Mouse (Mus musculus): ENCODE measurements around the gene Pkig.

Gene Pkig

DNA sequence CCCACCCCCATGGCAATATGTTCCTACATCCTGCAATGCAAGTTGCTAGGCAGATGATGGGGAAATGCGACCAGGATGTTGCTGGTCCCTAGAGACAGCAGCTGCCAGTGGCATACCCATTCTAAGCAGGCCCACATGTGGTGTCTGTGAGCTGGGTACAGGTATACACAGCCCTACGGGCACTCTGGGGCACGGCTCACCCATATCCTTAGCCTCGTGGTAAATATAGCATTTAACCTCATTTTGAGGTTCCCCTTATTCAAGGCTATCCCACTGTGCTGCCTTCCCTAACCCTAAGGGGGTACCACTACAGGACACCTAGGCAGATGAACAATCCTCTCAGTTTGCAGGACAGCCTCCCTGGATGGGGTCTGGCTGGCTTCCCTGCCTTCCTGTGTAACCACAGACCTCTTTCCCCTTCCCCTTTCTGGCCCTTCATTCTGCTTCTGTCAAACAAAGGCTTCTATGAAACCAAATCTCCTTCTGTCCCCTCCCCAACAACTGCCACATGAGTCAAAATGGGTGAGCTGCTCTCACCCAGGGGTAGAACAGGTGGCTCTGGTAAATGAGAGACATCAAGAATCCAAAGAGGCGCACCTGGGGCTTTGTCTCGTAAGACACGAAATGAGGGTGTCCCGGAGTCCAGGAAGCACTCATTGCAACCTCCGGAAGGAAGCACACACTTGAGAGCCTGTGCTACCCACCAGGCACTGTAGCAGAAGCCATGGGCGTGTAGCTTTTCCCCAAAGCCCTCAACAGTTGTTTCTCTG lies 86.8 kb downstream of the Pkig start:
- no peak for DNase-seq (ENCODE audit: inconsistent age in 2 of 2, low spot score in 1 of 2)

DNA sequence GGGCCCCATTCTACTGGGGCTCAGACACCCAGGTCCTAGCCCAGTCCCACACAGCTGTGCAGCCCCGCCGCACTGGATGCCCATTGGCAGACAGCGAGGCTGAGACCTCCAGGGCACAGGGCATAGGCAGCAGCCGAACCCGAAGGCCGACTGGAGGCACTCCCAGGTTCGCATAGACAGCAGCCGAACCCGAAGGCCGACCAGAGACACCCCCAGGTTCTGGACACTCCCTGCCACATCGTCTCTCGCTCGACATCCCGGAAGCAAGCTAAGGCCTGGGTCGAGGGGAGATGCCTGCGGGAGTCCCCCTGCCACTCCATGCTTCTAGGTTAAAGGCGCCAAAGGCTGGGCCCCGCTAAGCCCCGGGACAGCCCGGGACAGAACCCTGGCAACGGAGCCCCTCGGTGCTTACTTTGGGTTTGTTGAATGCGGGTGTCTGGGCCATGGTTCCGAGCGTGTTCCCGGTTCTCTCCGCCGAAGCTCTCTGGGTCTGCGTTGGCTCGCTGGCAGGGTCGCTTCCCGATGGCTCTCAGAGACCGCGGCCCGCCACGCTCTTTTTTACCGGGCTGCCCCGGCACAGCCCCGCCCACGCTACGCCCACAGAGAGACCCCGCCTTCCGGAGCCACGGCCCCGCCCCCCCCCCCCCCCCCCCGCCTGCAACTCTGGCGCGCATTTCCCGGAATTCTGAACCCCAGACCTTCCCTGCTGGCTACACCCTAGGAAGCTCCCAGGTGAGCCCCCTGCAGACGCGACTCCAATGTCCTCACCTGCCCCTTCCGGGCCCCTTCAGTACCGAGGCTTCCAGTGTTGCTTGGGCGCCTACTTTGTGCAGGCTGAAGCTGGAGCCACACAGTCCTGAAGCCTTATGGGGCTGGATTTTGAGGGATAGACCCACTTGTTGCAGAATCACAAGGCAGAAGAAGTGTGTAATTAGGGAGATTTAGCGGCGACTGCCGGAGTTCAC lies 91.7 kb downstream of the Pkig start, which contains the start of gene Ada:
Gene Ada, minus strand, starts transcription at position 593 of the 965 bp plus-strand sequence.
- peak; percentile 67 to 81 for DNase-seq (ENCODE audit: inconsistent age in 2 of 2, low spot score in 1 of 2)

DNA sequence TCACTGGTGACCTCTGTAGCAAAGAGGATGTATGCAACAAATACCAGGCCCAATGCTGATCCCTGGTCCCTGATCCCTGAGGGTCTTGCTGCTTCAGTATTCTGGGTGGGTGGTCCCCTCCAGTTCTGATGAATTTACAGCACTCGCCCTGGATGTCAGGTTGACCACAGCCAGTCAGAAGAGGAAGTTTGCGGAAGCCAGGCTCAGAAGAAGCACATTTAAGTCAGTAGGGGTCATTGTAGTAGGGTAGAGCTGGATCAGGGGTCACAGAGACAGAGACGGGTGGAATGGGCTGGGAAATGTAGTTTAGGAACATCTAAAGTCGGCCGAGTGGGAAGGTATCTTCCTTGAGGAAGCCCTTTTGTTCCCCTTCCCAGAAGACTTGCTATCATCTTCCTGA lies 96.0 kb downstream of the Pkig start:
- DNase-seq (ENCODE audit: inconsistent age in 2 of 2, low spot score in 1 of 2): no peak

DNA sequence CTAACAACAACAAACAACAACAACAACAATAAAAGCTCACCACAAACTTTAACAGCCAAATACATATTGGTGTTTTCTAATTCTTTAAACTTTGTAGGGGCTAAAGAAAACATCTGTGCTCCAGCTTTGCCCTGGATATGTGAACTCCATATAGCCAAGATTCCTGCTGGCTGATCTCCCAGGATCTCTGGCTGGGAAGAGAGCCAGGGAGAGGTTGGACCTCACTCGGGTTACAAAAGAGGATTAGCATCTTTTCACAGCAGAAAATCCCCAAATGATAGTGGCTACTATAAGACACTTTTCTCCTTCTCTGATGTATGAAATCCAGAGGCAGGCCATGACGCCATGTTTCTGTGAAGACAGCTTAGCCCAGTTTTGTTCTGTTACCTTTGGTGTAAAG lies 98.5 kb downstream of the Pkig start:
- peak; percentile 38 to 68 for DNase-seq (ENCODE audit: inconsistent age in 2 of 2, low spot score in 1 of 2)

DNA sequence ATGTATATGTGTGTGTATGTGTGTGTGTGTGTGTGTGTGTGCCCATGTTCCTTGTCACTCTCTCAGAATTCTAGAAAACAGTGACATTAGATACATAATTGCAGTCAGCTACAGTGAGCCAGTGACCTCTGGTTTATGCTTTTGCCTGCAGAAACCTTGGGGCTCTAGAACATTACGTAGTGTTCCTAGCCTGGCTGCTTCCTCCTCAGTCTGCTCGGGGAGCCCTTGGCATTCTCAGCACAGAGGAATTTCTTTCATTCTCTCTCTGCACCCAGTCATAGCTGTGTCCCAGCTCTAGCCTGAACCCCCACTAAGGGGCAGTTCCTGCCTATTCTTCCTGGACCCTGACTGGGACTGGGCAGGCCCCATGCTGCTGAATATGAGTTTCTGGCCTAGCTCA lies 100.0 kb downstream of the Pkig start:
- DNase-seq (ENCODE audit: inconsistent age in 2 of 2, low spot score in 1 of 2): peak; percentile 56 to 62

DNA sequence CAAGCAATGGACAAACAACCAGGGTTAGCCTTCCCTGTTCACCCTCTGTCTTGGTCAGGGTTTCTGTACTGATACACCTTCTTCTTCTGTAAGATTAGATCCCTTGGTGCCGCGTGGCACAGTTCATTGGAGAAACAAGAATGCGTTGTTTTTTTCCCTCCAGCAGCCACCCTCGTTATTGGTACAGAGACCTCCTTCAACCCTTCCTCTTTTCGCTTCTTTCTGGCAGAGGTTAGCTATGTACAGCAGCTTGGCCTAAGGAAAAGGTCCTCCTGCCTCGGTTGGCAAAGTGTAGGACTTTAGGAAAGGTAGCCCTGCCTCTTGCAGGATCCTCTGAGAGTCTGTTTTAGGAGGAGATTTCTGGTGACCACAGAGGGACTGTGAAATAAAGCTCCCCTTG lies 102.4 kb downstream of the Pkig start:
- DNase-seq (ENCODE audit: inconsistent age in 2 of 2, low spot score in 1 of 2): no peak

DNA sequence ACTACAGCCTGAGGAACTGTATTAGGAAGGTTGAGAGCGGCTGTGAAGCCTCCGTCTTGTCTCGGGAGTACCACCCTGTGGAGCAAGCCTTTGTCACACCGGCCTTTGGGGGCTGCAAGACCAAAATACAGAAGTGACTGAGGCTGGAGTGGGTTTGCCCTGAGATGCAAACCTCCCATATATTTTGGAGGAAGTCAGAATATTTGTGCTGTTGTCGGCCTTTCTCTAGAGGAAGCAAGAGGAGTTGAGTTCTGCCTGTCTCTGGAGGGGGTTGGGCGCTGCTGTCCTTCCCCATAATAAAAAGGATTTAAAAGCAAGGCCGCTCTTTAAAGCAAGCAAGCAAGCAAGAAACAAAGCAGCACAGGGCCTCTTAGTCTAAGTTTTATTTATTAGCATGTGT lies 103.2 kb downstream of the Pkig start:
- no peak for DNase-seq (ENCODE audit: inconsistent age in 2 of 2, low spot score in 1 of 2)

DNA sequence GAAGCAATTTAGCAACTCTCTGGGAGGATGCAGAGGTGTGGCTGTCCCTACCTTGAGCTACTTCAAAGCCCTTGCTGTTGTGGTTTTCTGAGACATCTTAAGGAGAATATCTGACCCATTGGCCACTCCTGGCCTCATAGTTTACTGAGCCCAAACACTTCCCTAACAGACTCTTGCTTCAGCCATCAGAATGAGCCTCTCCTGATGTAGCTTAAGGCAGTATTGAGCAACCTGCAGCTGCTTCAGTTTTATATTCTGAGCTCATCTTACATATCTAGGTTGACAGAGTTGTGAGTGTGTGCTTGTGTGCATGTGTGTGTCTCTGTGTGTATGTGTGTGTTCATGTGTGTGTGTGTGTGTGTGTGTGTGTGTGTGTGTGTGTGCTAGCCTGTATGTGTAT lies 108.1 kb downstream of the Pkig start:
- no peak for DNase-seq (ENCODE audit: inconsistent age in 2 of 2, low spot score in 1 of 2)

DNA sequence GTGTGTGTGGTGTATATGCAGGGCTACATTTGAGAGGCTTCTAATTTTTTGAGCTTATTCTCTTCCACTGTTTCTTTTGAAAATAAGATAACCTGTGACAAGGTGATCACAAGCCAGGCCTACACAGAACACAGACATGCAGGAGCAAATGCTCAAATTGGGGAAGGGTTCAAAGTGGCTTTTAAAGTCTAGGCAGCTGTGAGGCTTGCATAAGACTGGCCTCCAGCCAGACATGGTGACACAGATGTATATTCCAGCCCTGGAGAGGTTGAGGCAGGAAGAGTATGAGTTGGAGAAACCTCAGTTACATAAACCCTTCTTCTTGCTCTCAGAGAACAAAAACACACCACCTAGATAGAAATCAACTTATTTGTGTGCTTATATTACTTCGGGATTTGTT lies 108.7 kb downstream of the Pkig start:
- DNase-seq (ENCODE audit: inconsistent age in 2 of 2, low spot score in 1 of 2): no peak

DNA sequence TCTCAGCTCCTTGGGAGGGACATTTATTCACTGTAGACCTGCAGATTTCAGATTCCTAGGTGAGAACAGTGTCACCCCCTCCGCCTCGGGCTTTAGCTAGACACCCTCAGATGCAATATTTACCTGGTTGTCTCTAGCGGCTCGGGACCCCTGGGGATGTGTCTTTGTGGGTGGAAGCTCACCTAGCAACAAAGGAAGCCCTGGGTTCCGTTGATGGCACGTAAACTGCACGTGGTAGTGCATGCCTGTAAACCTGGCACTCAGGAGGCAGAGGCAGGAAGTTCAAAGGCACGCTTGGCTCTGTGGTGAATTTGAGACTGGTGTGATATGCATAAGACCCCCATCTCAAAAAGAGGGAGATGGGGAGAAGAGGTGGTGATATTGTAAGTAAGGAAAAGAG lies 112.5 kb downstream of the Pkig start:
- no peak for DNase-seq (ENCODE audit: inconsistent age in 2 of 2, low spot score in 1 of 2)

All from adrenal gland, adult (tissue).